8 mouse cellular contexts compared by ENCODE assay signal in genomic region chr19:5294972-5295735, GRCm38 (mm10). TPM values are rescaled to one million over a fixed set of nuclear protein-coding genes. Genes with fewer than 3 reads are reported as not detected.
DNase-seq lines count a peak whose midpoint lies in the region; ATAC-seq lines count a peak whose summit lies in the region.

Gene Sf3b2 (minus strand): TSS chr19:5295455.

- ATAC-seq in erythroblast, adult 5-6 weeks (replicated peaks; ENCODE audit: low FRiP score, poor library complexity, severe bottlenecking), result peak; percentile 98
- ATAC-seq in kidney, embryonic 15.5 days (replicated peaks; ENCODE audit: low FRiP score), result peak; percentile 96
- ATAC-seq in monocyte, adult 5-6 weeks (replicated peaks; ENCODE audit: insufficient number of reproducible peaks, low FRiP score, low TSS enrichment, poor library complexity, severe bottlenecking), result peak; percentile 98

- H3K27ac ChIP-seq in heart, embryonic 10.5 days, result peak within 1 kb of the TSS; percentile 91
- peak within 1 kb of the TSS; percentile 91 for H3K27ac ChIP-seq in kidney, embryonic 15.5 days

- H3K4me2 ChIP-seq in kidney, embryonic 15.5 days, result peak within 1 kb of the TSS; percentile 80

- peaks cover 40% of the 10 kb centered on the region for H3K36me3 ChIP-seq in heart, embryonic 10.5 days
- H3K36me3 ChIP-seq in kidney, embryonic 15.5 days, result peaks cover 41% of the 10 kb centered on the region

- peak within 1 kb of the TSS; percentile 82 for H3K4me3 ChIP-seq in heart, embryonic 10.5 days
- H3K4me3 ChIP-seq in kidney, embryonic 15.5 days (replicated peaks), result peak within 1 kb of the TSS; percentile 94

- peaks cover 48% of the 10 kb centered on the region for H3K4me1 ChIP-seq in heart, embryonic 10.5 days
- H3K4me1 ChIP-seq in kidney, embryonic 15.5 days, result peaks cover 48% of the 10 kb centered on the region

- peak; percentile 93 to 95 for DNase-seq in B cell, adult 2 months
- peak; percentile 100 for DNase-seq in brain, adult 2 months (ENCODE audit: low read depth, low spot score)
- peak; percentile 100 for DNase-seq in heart, embryonic 10.5 days (ENCODE audit: low spot score)
- peak; percentile 98 for DNase-seq in liver
- peak; percentile 97 for DNase-seq in spleen, postnatal 4 days (ENCODE audit: low spot score in 2 of 2)

- H3K9me3 ChIP-seq in heart, embryonic 10.5 days, result no peaks in the 10 kb centered on the region
- H3K9me3 ChIP-seq in kidney, embryonic 15.5 days (replicated peaks), result no peaks in the 10 kb centered on the region

- under 1% methylated on average over 46 of the region's 46 CpGs for WGBS in heart, embryonic 10.5 days
- WGBS in kidney, embryonic 15.5 days, result under 1% methylated on average over 46 of the region's 46 CpGs

- H3K27me3 ChIP-seq in heart, embryonic 10.5 days (ENCODE audit: insufficient read depth, poor library complexity, severe bottlenecking), result 0 out of 2 replicates have a peak, but pooled peaks cover 4% of the 10 kb centered on the region
- peaks cover 11% of the 10 kb centered on the region; the same call in 1 of the 2 replicates for H3K27me3 ChIP-seq in kidney, embryonic 15.5 days

- H3K9ac ChIP-seq in kidney, embryonic 15.5 days, result peak within 1 kb of the TSS; percentile 83

RNA-seq across cellular contexts. Expression of gene Sf3b2, which starts in this region (rescaled TPM):
- 38.5 and 55.0 TPM in 2 replicates for total RNA-seq in erythroblast, adult 5-6 weeks (2015; ENCODE audit: low replicate concordance)
- 59.6 and 76.3 TPM in 2 replicates for total RNA-seq in erythroblast, adult 5-6 weeks (2017; ENCODE audit: low replicate concordance)
- 261 and 313 TPM in 2 replicates for polyA plus RNA-seq in heart, embryonic 10.5 days (2016; fragmentation: Nextera tagmentation; extraction: Ambion mirVana)
- 351 and 362 TPM in 2 replicates for polyA plus RNA-seq in kidney, embryonic 15.5 days (2015; fragmentation: Nextera tagmentation; extraction: Ambion mirVana)
- 229 to 250 TPM (median 247 TPM) in 3 replicates for total RNA-seq in monocyte, adult 5-6 weeks (2017)

Comparison
In these comparisons a context has a peak if more than half of its experiments do, and no peak if none do; other contexts are left out.
1. Peak in every context shown above with its lines: DNase-seq, ATAC-seq, H3K4me3 ChIP-seq and H3K27ac ChIP-seq.